Mouse (Mus musculus): ENCODE measurements around the gene Hspb9. TPM values are rescaled to one million over a fixed set of nuclear protein-coding genes. Genes with fewer than 3 reads are reported as not detected.

Gene Hspb9
- polyA plus RNA-seq (2016; fragmentation: Nextera tagmentation; extraction: Ambion mirVana) = 0.24 and 0.30 TPM in 2 replicates

- Histone ChIP-seq H3K4me1 (peaks cover 53% of the 10 kb centered on the region), H3K27ac (peak within 1 kb of the TSS; percentile 99), H3K27me3 (ENCODE audit: poor library complexity, severe bottlenecking) (no peaks in the 10 kb centered on the region), H3K9me3 (no peaks in the 10 kb centered on the region), H3K4me3 (peak within 1 kb of the TSS; percentile 99), H3K36me3 (replicated peaks) (peaks cover 62% of the 10 kb centered on the region)
- peak; percentile 53 for DNase-seq (ENCODE audit: extremely low spot score, low spot score)
- WGBS = 2% methylated on average over 38 of the region's 38 CpGs
These were observed at the start of gene Hspb9 for GRCm38 (mm10) chr11:100713735-100714533. Hspb9 (plus strand) TSS chr11:100713850.

GRCm38 (mm10) chr11:100671049-100671448 is 42.6 kb upstream of the Hspb9 start:
- Histone ChIP-seq H3K27ac (no peak overlapping the region), H3K27me3 (ENCODE audit: poor library complexity, severe bottlenecking) (peaks cover 37% of the 10 kb centered on the region), H3K9me3 (peaks cover 5% of the 10 kb centered on the region; the same call in 1 of the 2 replicates), H3K4me1 (peaks cover 13% of the 10 kb centered on the region), H3K36me3 (replicated peaks) (no peaks in the 10 kb centered on the region), H3K4me3 (no peak overlapping the region)
- DNase-seq (ENCODE audit: extremely low spot score, low spot score) = no peak
- 76% methylated on average over 1 of the region's 1 CpGs for WGBS

DNA sequence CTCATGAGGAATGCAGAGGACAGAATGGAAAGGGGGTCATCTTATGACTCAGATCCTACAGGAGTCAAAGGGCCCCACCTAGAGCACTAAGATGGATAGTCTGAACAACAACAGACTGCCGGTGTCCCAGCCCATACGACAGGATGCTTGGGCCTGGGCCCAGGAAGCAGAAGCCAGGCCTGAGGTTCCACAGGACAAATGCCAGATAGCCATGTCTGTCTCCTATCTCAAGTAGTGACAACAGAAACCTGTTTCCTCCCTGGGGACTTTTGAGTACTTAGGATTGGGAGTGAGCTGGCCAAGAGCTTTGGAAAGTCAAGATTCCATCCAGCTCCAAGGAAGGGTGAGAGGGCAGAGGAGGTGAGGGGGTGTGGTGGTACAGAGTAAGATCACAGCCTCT is 41.7 kb upstream of the Hspb9 start:
- Histone ChIP-seq H3K27ac (no peak overlapping the region), H3K27me3 (ENCODE audit: poor library complexity, severe bottlenecking) (peaks cover 37% of the 10 kb centered on the region), H3K9me3 (peaks cover 5% of the 10 kb centered on the region; the same call in 1 of the 2 replicates), H3K4me3 (no peak overlapping the region), H3K36me3 (replicated peaks) (no peaks in the 10 kb centered on the region), H3K4me1 (peaks cover 13% of the 10 kb centered on the region)
- 85% methylated on average over 2 of the region's 2 CpGs for WGBS
- no peak for DNase-seq (ENCODE audit: extremely low spot score, low spot score)

DNA sequence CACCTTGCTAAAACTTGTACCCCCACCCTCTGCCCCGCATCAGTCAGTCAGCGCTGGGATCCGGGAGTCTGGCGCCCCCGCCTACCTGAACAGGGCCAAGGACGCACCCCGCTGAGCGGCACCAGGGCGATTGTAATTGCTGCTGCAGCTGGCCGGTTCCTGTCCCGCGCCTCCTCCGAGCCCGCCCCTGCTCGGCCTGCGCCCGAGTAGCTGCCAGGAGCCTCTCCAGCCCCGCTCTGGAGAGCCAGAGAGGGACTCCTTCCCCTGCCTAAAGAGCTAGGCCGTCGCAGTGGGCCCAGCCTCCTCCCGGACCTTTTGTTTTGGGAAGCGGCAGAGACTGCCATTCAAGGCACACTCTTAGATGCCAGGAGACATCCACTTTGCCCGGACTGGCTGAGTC is 40.5 kb upstream of the Hspb9 start:
- H3K27ac ChIP-seq = peak overlapping the region; percentile 80
- DNase-seq (ENCODE audit: extremely low spot score, low spot score) = no peak
- peaks cover 37% of the 10 kb centered on the region for H3K27me3 ChIP-seq (ENCODE audit: poor library complexity, severe bottlenecking)
- peaks cover 5% of the 10 kb centered on the region; the same call in 1 of the 2 replicates for H3K9me3 ChIP-seq
- H3K4me3 ChIP-seq = peak overlapping the region; percentile 45
- no peaks in the 10 kb centered on the region for H3K36me3 ChIP-seq (replicated peaks)
- WGBS = 1% methylated on average over 23 of the region's 23 CpGs
- peaks cover 22% of the 10 kb centered on the region for H3K4me1 ChIP-seq

- H3K9me3 ChIP-seq = no peaks in the 10 kb centered on the region
- no peak overlapping the region for H3K4me3 ChIP-seq
- H3K4me1 ChIP-seq = peaks cover 18% of the 10 kb centered on the region
- WGBS = 62% methylated on average over 7 of the region's 7 CpGs
- peaks cover 25% of the 10 kb centered on the region for H3K27me3 ChIP-seq (ENCODE audit: poor library complexity, severe bottlenecking)
- no peaks in the 10 kb centered on the region for H3K36me3 ChIP-seq (replicated peaks)
- 0 out of 2 replicates have a peak overlapping the region, but pooled peaks have one; percentile 2 for H3K27ac ChIP-seq
- DNase-seq (ENCODE audit: extremely low spot score, low spot score) = no peak
These were observed 35.8 kb upstream of the Hspb9 start for GRCm38 (mm10) chr11:100677810-100678209.

DNA sequence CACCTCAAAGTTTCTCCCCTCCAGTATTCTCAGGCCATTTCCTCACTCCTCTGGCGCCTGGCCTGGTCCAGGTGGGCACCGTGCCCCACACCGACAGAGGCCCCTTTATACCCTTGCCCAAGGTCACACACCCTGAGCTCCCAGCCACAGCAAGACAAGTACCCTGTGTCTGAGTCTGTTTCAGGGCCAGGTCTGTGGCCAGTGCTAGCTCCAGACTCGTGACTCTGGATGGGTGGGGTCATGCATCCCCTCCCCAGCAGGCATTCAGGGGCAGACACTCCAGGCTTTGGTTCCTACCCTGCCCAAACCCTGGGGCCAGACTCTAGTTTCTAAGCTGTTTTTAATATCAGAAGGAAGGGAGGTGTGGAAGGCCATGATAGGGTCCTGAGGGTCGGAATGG is 31.8 kb upstream of the Hspb9 start:
- 73% methylated on average over 5 of the region's 5 CpGs for WGBS

DNA sequence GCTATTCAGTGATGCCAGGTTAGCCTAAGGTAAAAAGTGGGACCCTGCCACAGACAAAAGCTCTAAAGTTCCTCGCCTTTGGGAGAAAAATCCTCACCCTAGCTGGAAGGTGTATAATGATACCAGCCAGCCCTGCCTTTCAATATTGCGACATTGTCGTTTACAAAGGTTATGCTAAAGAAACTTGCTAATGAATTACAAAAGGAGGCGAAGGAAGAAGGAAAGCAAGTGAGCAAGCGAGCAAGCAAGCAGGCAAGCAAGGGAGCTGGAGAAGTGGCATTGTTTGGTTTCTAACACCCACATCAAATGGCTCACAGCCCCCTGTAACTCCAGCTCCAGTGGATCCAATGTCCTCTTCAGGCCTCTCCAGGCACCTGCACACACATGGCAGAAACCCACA is 31.1 kb upstream of the Hspb9 start:
- Histone ChIP-seq H3K27ac (no peak overlapping the region), H3K9me3 (no peaks in the 10 kb centered on the region), H3K36me3 (replicated peaks) (no peaks in the 10 kb centered on the region), H3K4me3 (no peak overlapping the region), H3K27me3 (ENCODE audit: poor library complexity, severe bottlenecking) (peaks cover 4% of the 10 kb centered on the region; the same call in 1 of the 2 replicates), H3K4me1 (peaks cover 7% of the 10 kb centered on the region)
- 69% methylated on average over 5 of the region's 5 CpGs for WGBS
- DNase-seq (ENCODE audit: extremely low spot score, low spot score) = no peak

More for the DNA sequence above, 31.8 kb upstream of the Hspb9 start:
- Histone ChIP-seq H3K27me3 (ENCODE audit: poor library complexity, severe bottlenecking) (peaks cover 4% of the 10 kb centered on the region; the same call in 1 of the 2 replicates), H3K27ac (no peak overlapping the region), H3K4me3 (no peak overlapping the region), H3K36me3 (replicated peaks) (no peaks in the 10 kb centered on the region), H3K4me1 (peaks cover 9% of the 10 kb centered on the region), H3K9me3 (no peaks in the 10 kb centered on the region)
- DNase-seq (ENCODE audit: extremely low spot score, low spot score) = no peak

DNA sequence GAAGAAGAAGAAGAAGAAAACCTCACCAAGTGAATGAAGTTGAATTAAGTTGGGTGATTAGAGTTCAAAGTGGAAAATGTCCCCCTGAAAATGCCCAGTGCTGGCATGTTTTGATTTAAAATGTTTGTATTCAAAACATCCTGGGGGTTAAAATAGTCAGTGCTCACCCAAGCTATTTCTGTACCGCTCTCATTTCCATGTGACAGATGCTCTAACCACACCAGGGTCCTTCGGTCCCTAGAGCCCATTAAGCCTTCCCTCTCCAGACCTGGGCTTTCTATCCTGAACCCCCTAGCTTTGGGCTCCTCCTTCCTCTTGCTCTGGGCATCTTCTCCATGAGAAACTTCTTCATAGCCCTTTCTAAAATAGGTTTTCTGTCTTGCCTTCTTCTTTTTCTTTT is 29.6 kb upstream of the Hspb9 start:
- no peaks in the 10 kb centered on the region for H3K27me3 ChIP-seq (ENCODE audit: poor library complexity, severe bottlenecking)
- H3K4me3 ChIP-seq = no peak overlapping the region
- 91% methylated on average over 2 of the region's 2 CpGs for WGBS
- DNase-seq (ENCODE audit: extremely low spot score, low spot score) = no peak
- H3K36me3 ChIP-seq (replicated peaks) = no peaks in the 10 kb centered on the region
- H3K9me3 ChIP-seq = no peaks in the 10 kb centered on the region
- no peaks in the 10 kb centered on the region for H3K4me1 ChIP-seq
- no peak overlapping the region for H3K27ac ChIP-seq

DNA sequence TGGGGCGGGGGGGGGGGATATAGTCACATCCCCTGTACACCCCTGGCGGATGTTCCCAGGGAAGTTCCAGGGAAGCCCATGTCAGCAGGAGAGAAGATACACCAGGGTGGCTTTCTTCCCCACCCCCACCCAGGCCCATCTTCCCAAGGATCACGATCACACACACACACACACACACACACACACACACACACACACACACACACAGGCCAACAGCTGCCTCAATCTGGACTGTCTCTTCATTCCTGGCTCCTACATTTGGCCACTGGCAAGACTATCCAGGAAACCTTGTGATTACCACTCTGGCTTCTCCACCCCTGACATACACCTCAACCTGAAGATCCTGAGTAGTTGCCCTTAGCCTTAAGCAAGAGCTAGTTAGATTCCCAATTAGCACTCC is 28.3 kb upstream of the Hspb9 start:
- DNase-seq (ENCODE audit: extremely low spot score, low spot score) = no peak
- Histone ChIP-seq H3K4me3 (no peak overlapping the region), H3K36me3 (replicated peaks) (no peaks in the 10 kb centered on the region), H3K27me3 (ENCODE audit: poor library complexity, severe bottlenecking) (peaks cover 7% of the 10 kb centered on the region), H3K27ac (no peak overlapping the region), H3K9me3 (no peaks in the 10 kb centered on the region), H3K4me1 (no peaks in the 10 kb centered on the region)
- 72% methylated on average over 2 of the region's 3 CpGs for WGBS

DNA sequence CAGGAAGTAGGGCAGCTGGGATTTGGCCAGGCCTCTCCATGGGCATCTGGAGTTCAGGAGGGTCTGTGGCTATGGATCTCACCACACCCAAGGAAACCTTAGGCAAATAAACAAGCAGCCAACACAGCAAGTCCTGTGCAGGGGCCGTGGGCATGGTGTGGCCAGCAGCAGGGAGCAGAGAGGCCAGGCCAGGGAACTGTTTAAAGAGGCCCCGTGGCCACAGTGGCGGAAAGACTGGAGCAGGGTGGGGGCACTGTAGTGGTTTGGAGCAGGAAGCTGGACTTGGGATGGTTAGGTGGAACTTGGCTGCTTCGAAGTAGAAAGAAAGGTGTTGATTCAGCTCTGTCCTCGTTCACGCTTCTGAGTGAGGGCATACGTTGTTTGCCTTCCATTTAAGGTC is 26.4 kb upstream of the Hspb9 start:
- no peak overlapping the region for H3K27ac ChIP-seq
- H3K9me3 ChIP-seq = no peaks in the 10 kb centered on the region
- H3K4me3 ChIP-seq = no peak overlapping the region
- WGBS = 89% methylated on average over 7 of the region's 7 CpGs
- no peaks in the 10 kb centered on the region for H3K36me3 ChIP-seq (replicated peaks)
- peaks cover 7% of the 10 kb centered on the region for H3K4me1 ChIP-seq
- DNase-seq (ENCODE audit: extremely low spot score, low spot score) = no peak
- H3K27me3 ChIP-seq (ENCODE audit: poor library complexity, severe bottlenecking) = peaks cover 26% of the 10 kb centered on the region

GRCm38 (mm10) chr11:100688443-100688842 is 25.2 kb upstream of the Hspb9 start:
- peaks cover 19% of the 10 kb centered on the region for H3K4me1 ChIP-seq
- 87% methylated on average over 4 of the region's 4 CpGs for WGBS
- no peak for DNase-seq (ENCODE audit: extremely low spot score, low spot score)
- no peaks in the 10 kb centered on the region for H3K36me3 ChIP-seq (replicated peaks)
- no peak overlapping the region for H3K27ac ChIP-seq
- H3K4me3 ChIP-seq = no peak overlapping the region
- H3K27me3 ChIP-seq (ENCODE audit: poor library complexity, severe bottlenecking) = peaks cover 38% of the 10 kb centered on the region
- H3K9me3 ChIP-seq = no peaks in the 10 kb centered on the region

DNA sequence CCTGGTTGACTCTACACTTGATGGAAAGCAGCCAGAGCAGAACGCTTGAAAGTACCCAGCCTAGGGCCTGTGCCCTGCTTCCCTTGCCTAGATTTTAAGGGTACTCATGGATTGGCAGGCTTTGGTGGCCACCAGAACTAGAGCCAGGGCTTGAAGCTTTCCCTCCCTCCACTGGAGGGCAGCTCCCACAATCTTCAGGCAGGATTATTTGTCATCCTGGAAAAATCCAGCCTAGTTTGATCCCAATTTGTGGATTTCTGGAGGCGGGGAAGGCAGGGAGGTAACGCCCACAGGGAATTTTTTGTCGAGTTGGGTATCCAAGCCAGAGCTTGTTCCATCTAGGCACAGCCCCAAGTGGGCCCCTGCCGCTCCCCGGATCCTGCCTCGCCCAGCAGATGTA is 23.3 kb upstream of the Hspb9 start:
- Histone ChIP-seq H3K36me3 (replicated peaks) (no peaks in the 10 kb centered on the region), H3K27me3 (ENCODE audit: poor library complexity, severe bottlenecking) (peaks cover 43% of the 10 kb centered on the region), H3K27ac (no peak overlapping the region), H3K4me3 (no peak overlapping the region), H3K9me3 (no peaks in the 10 kb centered on the region), H3K4me1 (peaks cover 19% of the 10 kb centered on the region)
- DNase-seq (ENCODE audit: extremely low spot score, low spot score) = no peak
- 77% methylated on average over 7 of the region's 7 CpGs for WGBS

GRCm38 (mm10) chr11:100692164-100692616 is 21.5 kb upstream of the Hspb9 start, which contains the start of gene Zfp385c:
Zfp385c (minus strand) TSS chr11:100692455.
- WGBS = 2% methylated on average over 23 of the region's 23 CpGs
- Histone ChIP-seq H3K4me1 (peaks cover 19% of the 10 kb centered on the region), H3K27ac (no peak within 1 kb of the TSS), H3K4me3 (peak within 1 kb of the TSS; percentile 42), H3K36me3 (replicated peaks) (no peaks in the 10 kb centered on the region), H3K9me3 (no peaks in the 10 kb centered on the region), H3K27me3 (ENCODE audit: poor library complexity, severe bottlenecking) (peaks cover 43% of the 10 kb centered on the region)
- no peak for DNase-seq (ENCODE audit: extremely low spot score, low spot score)
